Mouse (Mus musculus) hindbrain, embryonic 13.5 days (tissue): ENCODE measurements around the gene Lrch1. TPM values are rescaled to one million over a fixed set of nuclear protein-coding genes. Genes with fewer than 3 reads are reported as not detected.

Experiments used
- ATAC-seq: fragments of 200-750 bp; cut with Nextera tagmentation; 2 replicates; pipeline ENCODE4 v1.8.0; 2017; ENCODE audit warnings: moderate TSS enrichment; ENCODE audit not compliant: low FRiP score
- H3K27ac ChIP-seq: fragments of 300-500 bp; sonication (generic); 2 replicates; pipeline ENCODE4 v1.5.1; 2015; ENCODE audit warnings: inconsistent platforms, mild to moderate bottlenecking, moderate library complexity
- H3K27me3 ChIP-seq: fragments of 300-500 bp; sonication (generic); 2 replicates; pipeline ENCODE4 v1.6.1; 2015; ENCODE audit warnings: mild to moderate bottlenecking, inconsistent platforms
- H3K36me3 ChIP-seq: fragments of 300-500 bp; sonication (generic); 2 replicates; pipeline ENCODE4 v1.6.1; 2015; ENCODE audit warnings: mild to moderate bottlenecking, inconsistent platforms
- H3K4me1 ChIP-seq: fragments of 300-500 bp; sonication (generic); replicated peaks from 2 replicates; pipeline ENCODE4 v1.6.1; 2015; ENCODE audit warnings: inconsistent platforms
- H3K4me2 ChIP-seq: fragments of 300-500 bp; sonication (generic); 2 replicates; pipeline ENCODE4 v1.6.1; 2015; ENCODE audit warnings: inconsistent platforms, mild to moderate bottlenecking, moderate library complexity
- H3K4me3 ChIP-seq: fragments of 300-500 bp; sonication (generic); 2 replicates; pipeline ENCODE4 v1.5.1; 2015; ENCODE audit warnings: mild to moderate bottlenecking, inconsistent platforms
- H3K9ac ChIP-seq: fragments of 300-500 bp; sonication (generic); 2 replicates; pipeline ENCODE4 v1.6.1; 2015; ENCODE audit warnings: mild to moderate bottlenecking, inconsistent platforms
- H3K9me3 ChIP-seq: fragments of 300-500 bp; sonication (generic); 2 replicates; pipeline ENCODE4 v1.6.1; 2016; ENCODE audit warnings: inconsistent platforms
- WGBS: fragments of 180-500 bp; shearing (Covaris S2); methylation state at CpG from one replicate; pipeline ENCODE4 v1.1.7; 2015; 5-methylcytosine and 5-hydroxymethylcytosine counted together
- polyA plus RNA-seq: library from polyadenylated mRNA; unstranded; fragments of >200 nt; fragmentation: Nextera tagmentation; extraction: Ambion mirVana; gene quantifications from 2 replicates; pipeline ENCODE4 v1.2.1, GENCODE M21; 2015

The Lrch1 gene
- polyA plus RNA-seq, 1 experiment from 2014 or later, result 13.2 TPM

- ATAC-seq, result 0 out of 2 replicates have a peak, but pooled peaks have one; percentile 54
- no peak overlapping the region for H3K27ac ChIP-seq
- H3K4me2 ChIP-seq, result no peak overlapping the region
- peaks cover 17% of the 10 kb centered on the region for H3K36me3 ChIP-seq
- 61% methylated on average over 10 of the region's 10 CpGs for WGBS
- no peaks in the 10 kb centered on the region for H3K4me1 ChIP-seq
- H3K27me3 ChIP-seq, result no peaks in the 10 kb centered on the region
- no peak overlapping the region for H3K4me3 ChIP-seq
- H3K9ac ChIP-seq, result no peak overlapping the region
- no peaks in the 10 kb centered on the region for H3K9me3 ChIP-seq
Observed at GRCm38 (mm10) chr14:74764191-74764918, 183.3 kb downstream of the Lrch1 start.

DNA sequence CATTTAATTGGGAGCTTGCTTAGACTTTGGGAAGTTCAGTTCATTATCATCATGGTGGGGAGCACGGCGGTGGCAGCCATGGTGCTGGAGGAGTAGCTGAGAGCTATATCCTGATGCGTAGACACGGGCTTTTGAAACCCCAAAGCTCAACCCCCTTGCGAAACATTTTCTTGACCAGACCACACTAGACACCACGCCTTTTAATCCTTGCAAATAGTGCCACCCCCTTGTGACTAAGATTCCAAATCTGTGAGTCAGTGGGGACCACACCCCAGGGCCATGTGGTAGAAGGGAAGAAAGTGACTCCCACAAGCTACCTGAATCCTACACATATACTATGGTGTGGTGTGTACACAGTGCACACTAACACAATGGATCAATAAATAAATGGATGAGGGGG lies 210.8 kb downstream of the Lrch1 start:
- Histone ChIP-seq H3K27me3 (no peaks in the 10 kb centered on the region), H3K4me2 (no peak overlapping the region), H3K4me1 (peaks cover 11% of the 10 kb centered on the region), H3K36me3 (peaks cover 45% of the 10 kb centered on the region), H3K9me3 (no peaks in the 10 kb centered on the region), H3K27ac (no peak overlapping the region), H3K4me3 (no peak overlapping the region), H3K9ac (no peak overlapping the region)
- WGBS, result 98% methylated on average over 6 of the region's 6 CpGs
- no peak for ATAC-seq

GRCm38 (mm10) chr14:74735471-74735870 lies 212.2 kb downstream of the Lrch1 start:
- Histone ChIP-seq H3K9ac (no peak overlapping the region), H3K9me3 (no peaks in the 10 kb centered on the region), H3K4me3 (no peak overlapping the region), H3K27ac (no peak overlapping the region), H3K4me2 (no peak overlapping the region), H3K36me3 (peaks cover 32% of the 10 kb centered on the region), H3K4me1 (peaks cover 11% of the 10 kb centered on the region), H3K27me3 (no peaks in the 10 kb centered on the region)
- ATAC-seq, result no peak
- whole genome bisulfite sequencing, result 90% methylated on average over 6 of the region's 6 CpGs

- no peaks in the 10 kb centered on the region for H3K9me3 ChIP-seq
- ATAC-seq, result no peak
- 60% methylated on average over 2 of the region's 2 CpGs for WGBS
- no peak overlapping the region for H3K27ac ChIP-seq
- peaks cover 16% of the 10 kb centered on the region for H3K36me3 ChIP-seq
- peaks cover 11% of the 10 kb centered on the region for H3K4me1 ChIP-seq
- no peak overlapping the region for H3K9ac ChIP-seq
- H3K27me3 ChIP-seq, result no peaks in the 10 kb centered on the region
- peak overlapping the region; percentile 78 for H3K4me2 ChIP-seq
- peak overlapping the region; percentile 82; the same call in 1 of the 2 replicates for H3K4me3 ChIP-seq
Observed at GRCm38 (mm10) chr14:74733397-74733796, 214.3 kb downstream of the Lrch1 start.

- Histone ChIP-seq H3K9me3 (no peaks in the 10 kb centered on the region), H3K36me3 (peaks cover 10% of the 10 kb centered on the region), H3K4me2 (peak within 1 kb of the TSS; percentile 78), H3K9ac (peak within 1 kb of the TSS; percentile 89), H3K27ac (peak within 1 kb of the TSS; percentile 76), H3K27me3 (no peaks in the 10 kb centered on the region), H3K4me1 (peaks cover 11% of the 10 kb centered on the region), H3K4me3 (peak within 1 kb of the TSS; percentile 82)
- WGBS, result under 1% methylated on average over 52 of the region's 53 CpGs
- ATAC-seq, result peak; percentile 98
Observed at GRCm38 (mm10) chr14:74732079-74732783, 215.4 kb downstream of the Lrch1 start, which contains the start of gene Esd. Esd (plus strand) TSS chr14:74732297.

DNA sequence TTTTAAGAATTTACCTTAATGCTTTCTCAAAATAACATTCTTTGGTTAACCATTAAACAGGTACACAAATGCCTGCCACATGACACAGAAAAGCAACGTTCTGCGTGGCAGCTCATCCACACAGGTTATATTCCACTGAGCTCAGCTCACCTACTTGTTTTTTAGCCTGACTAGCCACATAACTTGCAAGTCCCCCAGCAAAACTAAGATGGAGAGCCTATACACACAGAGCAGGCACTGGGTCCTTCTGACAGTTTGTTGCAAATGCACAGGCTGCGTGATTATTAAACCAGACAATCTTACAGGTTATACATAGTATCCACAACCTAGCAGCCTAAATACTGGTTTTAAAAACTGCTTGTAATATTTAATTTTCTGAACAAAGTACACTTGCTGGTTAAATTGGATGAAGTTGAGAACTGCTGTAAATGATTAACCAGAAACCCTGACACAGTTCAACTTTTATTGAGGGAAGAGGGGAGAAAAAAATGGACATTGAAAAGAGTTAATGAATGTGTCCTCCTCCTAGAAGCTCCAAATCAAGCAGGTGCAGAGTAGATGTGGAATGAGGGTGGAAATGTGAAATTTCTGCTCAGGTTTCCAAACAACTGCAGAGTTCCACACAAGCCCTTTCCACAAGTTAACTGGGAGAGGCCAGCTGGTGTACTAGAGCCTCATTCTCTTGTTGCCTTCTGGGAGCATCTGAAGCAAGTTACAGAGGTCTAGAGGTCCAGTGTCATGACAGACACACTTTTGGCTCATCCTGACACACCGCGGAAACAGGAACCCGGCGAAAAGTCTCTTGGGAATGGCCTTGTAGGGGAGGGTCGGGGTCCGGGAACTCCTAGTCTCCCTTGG lies 216.2 kb downstream of the Lrch1 start:
- H3K9ac ChIP-seq, result peak overlapping the region; percentile 89
- H3K27ac ChIP-seq, result no peak overlapping the region
- no peaks in the 10 kb centered on the region for H3K9me3 ChIP-seq

DNA sequence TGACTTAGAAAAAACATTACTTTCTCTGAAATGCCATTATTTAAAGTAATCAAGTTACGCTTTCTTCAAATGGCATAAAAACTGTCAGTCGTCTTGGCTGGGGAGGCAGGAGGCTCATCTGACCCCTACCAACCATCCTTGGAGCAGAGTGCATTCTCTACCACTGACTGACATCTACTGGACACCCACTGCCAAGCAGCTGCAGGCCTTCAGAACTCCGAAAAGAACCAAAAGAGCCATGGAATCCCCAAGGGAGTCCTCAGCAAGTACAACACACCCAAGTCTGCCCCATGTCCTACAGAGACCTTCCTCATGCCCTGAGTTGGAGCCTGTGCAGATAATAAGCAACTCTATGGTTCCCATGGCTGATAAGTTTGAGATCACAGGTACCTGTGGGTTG lies 224.1 kb downstream of the Lrch1 start:
- Histone ChIP-seq H3K4me2 (no peak overlapping the region), H3K9ac (no peak overlapping the region), H3K4me1 (no peaks in the 10 kb centered on the region), H3K36me3 (no peaks in the 10 kb centered on the region), H3K27ac (no peak overlapping the region), H3K9me3 (no peaks in the 10 kb centered on the region), H3K4me3 (no peak overlapping the region), H3K27me3 (no peaks in the 10 kb centered on the region)
- 77% methylated on average over 3 of the region's 3 CpGs for WGBS
- ATAC-seq, result no peak

More for the DNA sequence above, 216.2 kb downstream of the Lrch1 start:
- peaks cover 11% of the 10 kb centered on the region for H3K4me1 ChIP-seq
- WGBS, result 28% methylated on average over 9 of the region's 9 CpGs
- peaks cover 3% of the 10 kb centered on the region; the same call in 1 of the 2 replicates for H3K36me3 ChIP-seq
- peak overlapping the region; percentile 82 for H3K4me3 ChIP-seq
- H3K27me3 ChIP-seq, result no peaks in the 10 kb centered on the region
- ATAC-seq, result no peak; the same call in 1 of the 2 replicates
- peak overlapping the region; percentile 78 for H3K4me2 ChIP-seq

- H3K9ac ChIP-seq, result no peak overlapping the region
- H3K27ac ChIP-seq, result no peak overlapping the region
- no peak for ATAC-seq
- WGBS, result 32% methylated on average over 3 of the region's 3 CpGs
- H3K9me3 ChIP-seq, result no peaks in the 10 kb centered on the region
- H3K4me2 ChIP-seq, result no peak overlapping the region
- no peak overlapping the region for H3K4me3 ChIP-seq
- no peaks in the 10 kb centered on the region for H3K4me1 ChIP-seq
- H3K27me3 ChIP-seq, result no peaks in the 10 kb centered on the region
- no peaks in the 10 kb centered on the region for H3K36me3 ChIP-seq
Observed at GRCm38 (mm10) chr14:74709054-74709453, 238.6 kb downstream of the Lrch1 start.

Other genes starting within 250 kb of the Lrch1 start
- 245 and 255 TPM in 2 replicates for gene Esd, start 215.6 kb downstream of the Lrch1 start, polyA plus RNA-seq
- 0.23 and 0.27 TPM in 2 replicates for gene Rubcnl, start 68.2 kb upstream of the Lrch1 start, polyA plus RNA-seq
- gene Lrrc63, start 183.0 kb upstream of the Lrch1 start, polyA plus RNA-seq, result 0.08 and 0.14 TPM in 2 replicates
- 15.6 and 16.0 TPM in 2 replicates for gene Lcp1, start 183.2 kb upstream of the Lrch1 start, polyA plus RNA-seq